Mouse (Mus musculus) E14TG2a.4 (cell line): ENCODE measurements around the gene Pip4k2b.

Experiments used
- CTCF ChIP-seq: conservative IDR thresholded peaks from 2 replicates; pipeline ENCODE4 v1.5.1; 2014; ENCODE audit warnings: low read length
- NANOG ChIP-seq: IDR thresholded peaks from 2 replicates; pipeline ENCODE4 v1.6.1; 2014; ENCODE audit warnings: borderline replicate concordance, low read length, mixed read lengths
- POU5F1 ChIP-seq: IDR thresholded peaks from 2 replicates; pipeline ENCODE4 v1.6.1; 2014; ENCODE audit warnings: low read length, borderline replicate concordance

DNA sequence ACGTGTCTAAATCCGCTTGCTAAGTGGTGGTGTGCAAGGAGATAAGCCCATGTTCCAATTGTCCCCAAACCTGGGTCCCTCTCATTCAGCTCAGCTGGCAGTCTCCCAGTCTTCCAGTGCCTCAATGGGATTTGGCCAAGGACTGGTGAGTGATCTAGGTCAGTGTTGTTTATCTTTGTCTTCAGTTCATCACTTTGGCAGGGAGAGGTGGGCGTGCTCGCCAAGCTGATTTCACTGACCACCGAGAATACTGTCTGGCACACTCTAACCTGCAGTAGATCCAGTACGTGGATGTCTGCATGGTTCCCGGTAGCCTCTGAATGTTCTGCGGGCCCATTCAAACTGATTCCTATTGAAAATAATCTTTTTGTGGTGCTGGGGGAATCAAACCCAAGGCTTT, 30.6 kb downstream of the Pip4k2b start:
- no peak for TF ChIP-seq CTCF
- TF ChIP-seq NANOG, result no peak
- TF ChIP-seq POU5F1, result no peak
